Mouse (Mus musculus): ENCODE measurements around the gene Ulk4.
A peak's percentile ranks its signal among the peaks of the same experiment; 100 is the strongest.

Ulk4 gene

GRCm38 (mm10) chr9:121192601-121193370 lies 84.2 kb downstream of the Ulk4 start:
- DNase-seq (ENCODE audit: low spot score in 2 of 2), result no peak

GRCm38 (mm10) chr9:121187811-121188210 lies 89.2 kb downstream of the Ulk4 start:
- no peak for DNase-seq (ENCODE audit: low spot score in 2 of 2)

DNA sequence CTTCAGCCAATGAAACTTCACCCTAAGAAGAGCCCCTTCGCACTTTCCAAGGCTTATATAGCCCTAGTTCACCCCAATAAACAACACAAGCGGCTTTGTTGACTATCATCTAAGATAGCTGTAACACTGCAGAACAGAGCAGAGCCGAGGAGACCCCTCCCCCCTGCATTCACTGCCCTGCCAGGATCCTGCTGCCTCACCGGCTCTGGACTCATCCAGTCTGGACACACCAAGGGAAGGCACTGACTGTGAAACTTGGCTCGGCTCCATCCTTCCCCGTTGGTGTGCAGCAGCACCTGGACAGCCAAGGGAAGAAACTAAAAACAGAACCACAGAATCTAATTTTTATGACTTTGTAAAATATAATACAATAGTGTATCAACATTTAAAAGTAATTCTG lies 91.2 kb downstream of the Ulk4 start:
- no peak for DNase-seq (ENCODE audit: low spot score in 2 of 2)

DNA sequence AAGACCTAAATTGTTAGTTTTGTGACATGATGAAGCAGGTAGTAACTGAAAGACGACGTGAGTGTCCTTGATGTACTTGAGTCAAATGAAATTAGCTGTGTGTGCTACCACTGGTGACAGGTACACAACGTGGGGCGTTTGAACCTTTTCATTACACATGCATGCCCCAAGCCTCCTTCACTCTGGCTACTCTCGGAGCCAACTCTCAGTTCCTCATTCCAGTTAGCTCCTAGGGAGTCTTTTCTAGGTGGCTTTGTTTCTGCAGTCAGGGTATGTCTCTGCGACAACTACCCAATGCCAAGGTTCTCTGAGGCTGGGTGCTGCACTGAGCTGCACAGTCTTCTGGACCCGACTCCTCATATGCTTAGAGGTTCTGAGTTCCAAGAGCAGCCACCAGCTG lies 100.6 kb downstream of the Ulk4 start:
- DNase-seq (ENCODE audit: low spot score in 2 of 2), result no peak

DNA sequence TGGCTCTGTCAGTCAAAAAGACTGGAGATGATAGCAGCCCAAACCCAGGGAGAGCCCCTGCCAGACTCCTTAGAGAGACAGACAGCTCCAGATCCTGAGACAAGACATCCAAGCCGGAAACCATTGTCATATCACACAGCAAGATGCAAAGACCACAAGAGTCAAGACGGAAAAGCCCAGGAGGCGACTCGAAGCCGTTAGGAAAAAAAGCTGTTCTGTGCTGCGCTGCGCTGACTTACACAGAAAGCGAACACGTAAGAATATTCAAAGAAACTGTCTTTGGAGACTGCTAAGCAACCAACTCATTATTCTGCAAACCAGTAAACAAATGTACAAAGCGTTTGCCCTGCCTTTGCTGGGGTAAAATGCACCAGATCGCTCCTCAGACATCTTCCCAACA lies 101.8 kb downstream of the Ulk4 start:
- no peak for DNase-seq (ENCODE audit: low spot score in 2 of 2)

DNA sequence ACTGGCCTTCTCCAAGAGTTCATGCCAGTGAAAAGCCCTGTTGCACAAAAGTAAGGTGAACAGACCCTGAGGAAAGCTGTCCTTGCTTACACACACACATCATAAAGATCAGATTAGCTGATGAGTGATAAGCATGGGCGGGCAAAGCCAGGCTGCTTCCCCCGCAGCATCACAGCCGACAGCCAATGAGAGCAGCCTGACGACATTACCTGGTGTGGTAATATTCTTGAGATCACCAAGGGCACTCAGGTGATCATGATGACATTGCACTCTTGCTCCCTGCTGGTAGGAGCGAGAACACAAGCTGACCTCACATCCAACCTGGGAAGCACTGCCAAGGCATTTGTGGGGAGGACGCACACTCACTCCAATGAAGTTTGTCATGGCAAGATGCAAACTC lies 104.9 kb downstream of the Ulk4 start:
- no peak for DNase-seq (ENCODE audit: low spot score in 2 of 2)

GRCm38 (mm10) chr9:121171609-121172008 lies 105.4 kb downstream of the Ulk4 start:
- DNase-seq (ENCODE audit: low spot score in 2 of 2), result no peak

GRCm38 (mm10) chr9:121164607-121165006 lies 112.4 kb downstream of the Ulk4 start:
- no peak for DNase-seq (ENCODE audit: low spot score in 2 of 2)

- DNase-seq (ENCODE audit: low spot score in 2 of 2), result peak; percentile 7 to 35
These were observed 114.2 kb downstream of the Ulk4 start for GRCm38 (mm10) chr9:121162789-121163188.

- no peak for DNase-seq (ENCODE audit: low spot score in 2 of 2)
These were observed 115.0 kb downstream of the Ulk4 start for GRCm38 (mm10) chr9:121161818-121162565.

GRCm38 (mm10) chr9:121156253-121156831 lies 120.7 kb downstream of the Ulk4 start:
- DNase-seq (ENCODE audit: low spot score in 2 of 2), result no peak

- no peak for DNase-seq (ENCODE audit: low spot score in 2 of 2)
These were observed 123.7 kb downstream of the Ulk4 start for GRCm38 (mm10) chr9:121153276-121153675.

DNA sequence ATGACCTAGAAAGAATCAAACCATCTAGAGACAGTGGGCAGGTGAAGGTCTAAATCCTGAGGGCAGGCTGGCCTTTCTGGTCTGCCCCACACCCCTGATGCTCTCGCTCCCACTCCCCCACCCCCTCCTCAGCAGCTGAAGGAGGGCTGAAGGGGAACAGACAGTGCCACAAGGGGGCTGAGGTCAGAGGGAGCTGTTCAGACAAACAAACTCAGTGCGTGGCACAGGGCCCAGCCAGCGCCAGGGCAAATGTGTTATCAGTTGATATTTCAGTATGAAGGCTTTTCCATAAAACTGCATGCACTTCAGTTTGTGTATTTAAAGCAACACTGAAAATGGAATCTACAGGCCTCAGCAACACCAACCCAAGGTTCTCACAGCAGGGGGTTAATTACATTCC lies 128.4 kb downstream of the Ulk4 start:
- no peak for DNase-seq (ENCODE audit: low spot score in 2 of 2)

GRCm38 (mm10) chr9:121143208-121143607 lies 133.8 kb downstream of the Ulk4 start:
- DNase-seq (ENCODE audit: low spot score in 2 of 2), result no peak

- no peak for DNase-seq (ENCODE audit: low spot score in 2 of 2)
These were observed 144.4 kb downstream of the Ulk4 start for GRCm38 (mm10) chr9:121132549-121132948.

GRCm38 (mm10) chr9:121129533-121129932 lies 147.5 kb downstream of the Ulk4 start:
- DNase-seq (ENCODE audit: low spot score in 2 of 2), result no peak

GRCm38 (mm10) chr9:121128934-121129333 lies 148.1 kb downstream of the Ulk4 start:
- DNase-seq (ENCODE audit: low spot score in 2 of 2), result no peak

DNA sequence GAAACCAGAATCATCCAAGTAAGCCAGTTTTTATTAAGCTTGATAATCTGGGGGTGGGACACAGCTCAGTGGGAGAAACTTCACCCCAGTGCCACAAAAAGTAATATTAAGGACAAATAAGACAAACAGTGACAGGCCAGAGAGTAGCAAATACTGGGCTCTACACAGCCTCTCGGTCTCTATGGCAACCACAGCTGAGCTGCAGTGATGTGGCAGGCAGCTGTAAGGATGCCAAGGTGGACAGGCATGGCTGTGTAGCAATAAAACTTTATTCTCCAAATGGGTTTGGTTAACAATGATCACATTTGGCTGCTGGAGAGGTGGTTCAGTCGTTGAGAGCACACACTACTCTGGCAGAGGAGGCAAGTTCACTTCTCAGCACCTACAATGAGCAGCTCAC lies 150.0 kb downstream of the Ulk4 start:
- no peak for DNase-seq (ENCODE audit: low spot score in 2 of 2)

DNA sequence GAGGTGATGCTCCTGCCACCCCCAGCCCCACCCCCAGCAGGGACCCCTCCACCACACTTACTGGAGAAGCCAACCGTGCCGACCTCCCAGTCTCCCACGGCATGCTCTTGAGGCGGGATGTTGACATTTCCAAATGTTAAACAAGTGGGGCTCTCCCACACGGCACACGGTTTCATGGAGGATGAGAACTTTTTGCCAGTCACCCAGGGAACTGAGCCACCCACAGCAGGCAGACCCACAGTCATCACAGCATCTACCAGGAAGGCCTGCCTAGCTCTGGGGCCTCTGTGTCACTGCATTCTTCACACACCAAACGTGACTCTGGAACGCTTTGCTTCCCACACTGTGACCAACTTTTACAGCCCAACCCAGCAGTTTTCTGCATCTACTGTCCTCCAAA lies 152.3 kb downstream of the Ulk4 start:
- DNase-seq (ENCODE audit: low spot score in 2 of 2), result no peak

DNA sequence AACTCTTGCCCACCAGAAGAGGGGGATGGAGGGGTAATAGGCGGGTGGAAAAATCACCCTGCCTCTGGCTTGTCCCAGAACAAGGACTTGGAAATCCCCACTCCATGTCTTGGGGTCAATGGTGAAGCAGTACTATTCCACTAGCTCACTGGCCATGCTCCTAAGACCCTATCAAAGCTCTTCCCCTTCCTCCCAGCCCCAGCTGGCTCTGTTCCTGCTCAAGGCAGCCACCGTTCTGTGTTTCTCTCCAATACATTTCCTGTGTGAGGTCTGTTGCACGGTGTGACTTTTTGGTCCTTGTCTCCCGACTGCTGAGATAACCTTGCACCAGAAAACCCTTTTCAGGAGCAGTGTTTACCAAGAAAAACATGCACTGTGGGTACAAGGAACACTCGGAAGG lies 155.0 kb downstream of the Ulk4 start:
- no peak for DNase-seq (ENCODE audit: low spot score in 2 of 2)

- DNase-seq (ENCODE audit: low spot score in 2 of 2), result no peak
These were observed 159.1 kb downstream of the Ulk4 start for GRCm38 (mm10) chr9:121117936-121118335.

DNA sequence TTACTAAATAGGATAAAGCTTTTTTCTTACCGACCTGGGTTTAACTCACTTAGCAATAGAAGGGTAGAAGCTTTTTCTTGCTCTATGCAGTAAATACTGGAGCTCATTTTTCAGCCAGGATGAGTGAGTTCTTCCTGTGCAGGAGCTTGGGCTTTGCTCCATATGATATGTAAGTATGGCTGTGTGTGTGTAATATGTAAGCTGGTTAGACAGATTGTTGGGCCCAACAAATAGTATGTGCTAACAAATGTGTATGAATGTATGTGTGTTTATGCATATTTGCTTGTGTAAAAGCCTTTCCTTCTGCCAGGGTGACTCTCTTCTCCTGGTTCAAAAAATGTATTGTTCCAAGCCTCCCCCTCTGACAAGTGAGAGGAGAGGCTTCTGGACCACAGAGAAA lies 164.9 kb downstream of the Ulk4 start:
- DNase-seq (ENCODE audit: low spot score in 2 of 2), result no peak

DNA sequence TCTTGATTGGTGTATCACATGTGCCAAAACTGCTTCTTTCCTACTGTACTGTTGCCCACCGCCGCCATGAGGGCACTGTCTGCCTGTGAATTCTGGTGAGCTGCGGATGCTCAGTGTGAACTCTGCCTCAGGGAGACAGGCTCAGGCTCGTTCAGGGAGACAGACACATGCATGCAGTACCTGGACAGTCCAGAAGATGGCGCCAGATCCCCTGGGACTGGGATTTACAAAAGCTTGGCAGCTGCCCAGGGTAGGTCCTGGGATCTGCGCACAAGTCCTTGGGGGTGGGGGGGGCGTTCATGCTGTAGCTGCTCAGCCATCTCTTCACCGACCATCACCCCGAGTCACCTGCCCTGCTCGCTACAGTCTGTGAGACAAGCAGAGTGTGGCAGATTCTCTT lies 168.9 kb downstream of the Ulk4 start:
- peak; percentile 9 to 58 for DNase-seq (ENCODE audit: low spot score in 2 of 2)

Data from thymus, postnatal 10 days (tissue).